Mouse (Mus musculus): ENCODE results near the gene Acot11. TPM values are rescaled to one million over a fixed set of nuclear protein-coding genes. Genes with fewer than 3 reads are reported as not detected.

The Acot11 gene
- polyA plus RNA-seq (2012; rRNA removed) = 6.4 and 10.0 TPM in 2 replicates

GRCm38 (mm10) chr4:106804910-106805274, at the start of gene Acot11:
Gene Acot11, minus strand, starts transcription at chr4:106804998.
- DNase-seq = no peak
- Histone ChIP-seq H3K4me3 (ENCODE audit: control insufficient read depth, insufficient read depth, low read length) (peak within 1 kb of the TSS; percentile 31), H3K27me3 (ENCODE audit: control insufficient read depth, insufficient read depth, low read length) (0 out of 2 replicates have a peak, but pooled peaks cover 3% of the 10 kb centered on the region), H3K4me1 (replicated peaks; ENCODE audit: control insufficient read depth, insufficient read depth, low read length) (peaks cover 9% of the 10 kb centered on the region; the same call in 1 of the 2 replicates), H3K27ac (ENCODE audit: control insufficient read depth, insufficient read depth, low read length) (no peak within 1 kb of the TSS), H3K36me3 (ENCODE audit: control insufficient read depth, insufficient read depth, low read length) (no peaks in the 10 kb centered on the region)
- 13% methylated on average over 23 of the region's 23 CpGs for whole genome bisulfite sequencing
- TF ChIP-seq CTCF (IDR thresholded peaks at IDR 0.05; ENCODE audit: borderline replicate concordance, control insufficient read depth, extremely low read depth, insufficient read depth, low read length, poor library complexity) = no peak
- no peak for TF ChIP-seq POLR2A (IDR thresholded peaks at IDR 0.05; ENCODE audit: control insufficient read depth, extremely low read depth, insufficient read depth, low read length, poor library complexity)

- no peak for DNase-seq
These were observed 43.7 kb upstream of the Acot11 start for GRCm38 (mm10) chr4:106848290-106849092.

GRCm38 (mm10) chr4:106847591-106848289, 42.9 kb upstream of the Acot11 start:
- H3K4me3 ChIP-seq (ENCODE audit: control insufficient read depth, insufficient read depth, low read length) = no peak overlapping the region

More at GRCm38 (mm10) chr4:106848290-106849092, 43.7 kb upstream of the Acot11 start:
- H3K36me3 ChIP-seq (ENCODE audit: control insufficient read depth, insufficient read depth, low read length) = no peaks in the 10 kb centered on the region
- TF ChIP-seq CTCF (IDR thresholded peaks at IDR 0.05; ENCODE audit: borderline replicate concordance, control insufficient read depth, extremely low read depth, insufficient read depth, low read length, poor library complexity) (no peak), POLR2A (IDR thresholded peaks at IDR 0.05; ENCODE audit: control insufficient read depth, extremely low read depth, insufficient read depth, low read length, poor library complexity) (no peak)
- WGBS = 93% methylated on average over 12 of the region's 12 CpGs
- no peak overlapping the region for H3K4me3 ChIP-seq (ENCODE audit: control insufficient read depth, insufficient read depth, low read length)
- peaks cover 2% of the 10 kb centered on the region; the same call in 1 of the 2 replicates for H3K4me1 ChIP-seq (replicated peaks; ENCODE audit: control insufficient read depth, insufficient read depth, low read length)
- H3K27me3 ChIP-seq (ENCODE audit: control insufficient read depth, insufficient read depth, low read length) = no peaks in the 10 kb centered on the region
- no peak overlapping the region for H3K27ac ChIP-seq (ENCODE audit: control insufficient read depth, insufficient read depth, low read length)

GRCm38 (mm10) chr4:106842561-106842960, 37.8 kb upstream of the Acot11 start:
- Histone ChIP-seq H3K4me3 (ENCODE audit: control insufficient read depth, insufficient read depth, low read length) (no peak overlapping the region), H3K36me3 (ENCODE audit: control insufficient read depth, insufficient read depth, low read length) (no peaks in the 10 kb centered on the region), H3K27me3 (ENCODE audit: control insufficient read depth, insufficient read depth, low read length) (no peaks in the 10 kb centered on the region), H3K4me1 (replicated peaks; ENCODE audit: control insufficient read depth, insufficient read depth, low read length) (peaks cover 39% of the 10 kb centered on the region), H3K27ac (ENCODE audit: control insufficient read depth, insufficient read depth, low read length) (peak overlapping the region; percentile 88)
- peak; percentile 32 for DNase-seq
- TF ChIP-seq POLR2A (IDR thresholded peaks at IDR 0.05; ENCODE audit: control insufficient read depth, extremely low read depth, insufficient read depth, low read length, poor library complexity) (no peak), CTCF (IDR thresholded peaks at IDR 0.05; ENCODE audit: borderline replicate concordance, control insufficient read depth, extremely low read depth, insufficient read depth, low read length, poor library complexity) (no peak)
- 39% methylated on average over 8 of the region's 8 CpGs for WGBS

More at GRCm38 (mm10) chr4:106847591-106848289, 42.9 kb upstream of the Acot11 start:
- Histone ChIP-seq H3K36me3 (ENCODE audit: control insufficient read depth, insufficient read depth, low read length) (no peaks in the 10 kb centered on the region), H3K4me1 (replicated peaks; ENCODE audit: control insufficient read depth, insufficient read depth, low read length) (peaks cover 9% of the 10 kb centered on the region), H3K27ac (ENCODE audit: control insufficient read depth, insufficient read depth, low read length) (no peak overlapping the region), H3K27me3 (ENCODE audit: control insufficient read depth, insufficient read depth, low read length) (no peaks in the 10 kb centered on the region)
- 56% methylated on average over 9 of the region's 9 CpGs for WGBS
- DNase-seq = no peak
- TF ChIP-seq CTCF (IDR thresholded peaks at IDR 0.05; ENCODE audit: borderline replicate concordance, control insufficient read depth, extremely low read depth, insufficient read depth, low read length, poor library complexity) (no peak), POLR2A (IDR thresholded peaks at IDR 0.05; ENCODE audit: control insufficient read depth, extremely low read depth, insufficient read depth, low read length, poor library complexity) (no peak)

- H3K27me3 ChIP-seq (ENCODE audit: control insufficient read depth, insufficient read depth, low read length) = no peaks in the 10 kb centered on the region
- 16% methylated on average over 7 of the region's 7 CpGs for WGBS
- no peak for TF ChIP-seq CTCF (IDR thresholded peaks at IDR 0.05; ENCODE audit: borderline replicate concordance, control insufficient read depth, extremely low read depth, insufficient read depth, low read length, poor library complexity)
- no peak for TF ChIP-seq POLR2A (IDR thresholded peaks at IDR 0.05; ENCODE audit: control insufficient read depth, extremely low read depth, insufficient read depth, low read length, poor library complexity)
- H3K4me3 ChIP-seq (ENCODE audit: control insufficient read depth, insufficient read depth, low read length) = no peak overlapping the region
- peak overlapping the region; percentile 88 for H3K27ac ChIP-seq (ENCODE audit: control insufficient read depth, insufficient read depth, low read length)
- no peaks in the 10 kb centered on the region for H3K36me3 ChIP-seq (ENCODE audit: control insufficient read depth, insufficient read depth, low read length)
- H3K4me1 ChIP-seq (replicated peaks; ENCODE audit: control insufficient read depth, insufficient read depth, low read length) = peaks cover 43% of the 10 kb centered on the region
- DNase-seq = peak; percentile 49
These were observed 37.1 kb upstream of the Acot11 start for GRCm38 (mm10) chr4:106841856-106842255.

GRCm38 (mm10) chr4:106841303-106841702, 36.5 kb upstream of the Acot11 start:
- H3K36me3 ChIP-seq (ENCODE audit: control insufficient read depth, insufficient read depth, low read length) = no peaks in the 10 kb centered on the region
- H3K27me3 ChIP-seq (ENCODE audit: control insufficient read depth, insufficient read depth, low read length) = no peaks in the 10 kb centered on the region
- H3K27ac ChIP-seq (ENCODE audit: control insufficient read depth, insufficient read depth, low read length) = peak overlapping the region; percentile 88
- peaks cover 44% of the 10 kb centered on the region for H3K4me1 ChIP-seq (replicated peaks; ENCODE audit: control insufficient read depth, insufficient read depth, low read length)
- H3K4me3 ChIP-seq (ENCODE audit: control insufficient read depth, insufficient read depth, low read length) = no peak overlapping the region
- TF ChIP-seq CTCF (IDR thresholded peaks at IDR 0.05; ENCODE audit: borderline replicate concordance, control insufficient read depth, extremely low read depth, insufficient read depth, low read length, poor library complexity) (no peak), POLR2A (IDR thresholded peaks at IDR 0.05; ENCODE audit: control insufficient read depth, extremely low read depth, insufficient read depth, low read length, poor library complexity) (no peak)
- WGBS = 20% methylated on average over 7 of the region's 7 CpGs
- peak; percentile 34 for DNase-seq
